Mouse (Mus musculus): ENCODE data around the gene Rassf2.

DNA sequence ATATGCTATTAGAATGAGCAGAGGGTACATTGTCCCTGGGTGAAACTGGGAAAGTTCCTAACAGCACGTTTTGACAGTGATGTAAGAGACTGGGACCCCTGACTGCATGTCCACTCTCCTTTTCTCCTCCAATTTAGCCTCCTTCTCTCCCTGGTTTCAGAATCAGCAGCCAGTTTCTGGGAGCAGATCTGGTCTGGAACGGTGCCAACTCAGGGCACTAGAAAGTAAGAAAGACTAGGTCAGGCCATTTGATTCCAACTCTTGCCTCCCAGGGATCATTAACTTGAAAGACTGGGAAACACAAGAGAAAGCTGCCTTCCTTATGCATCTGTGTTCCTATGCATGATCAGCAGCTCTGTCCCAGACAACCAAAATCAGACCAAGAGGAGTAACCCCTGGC lies 77.6 kb downstream of the Rassf2 start:
- TF ChIP-seq POLR2A (IDR thresholded peaks at IDR 0.05; ENCODE audit: insufficient read depth, low read depth, low read length) (no peak), CTCF (IDR thresholded peaks at IDR 0.05; ENCODE audit: insufficient read depth, low read depth, low read length) (no peak)
